Mouse (Mus musculus) neural tube, embryonic 11.5 days (tissue): ENCODE measurements around the gene Dcp1a. TPM values are rescaled to one million over a fixed set of nuclear protein-coding genes. Genes with fewer than 3 reads are reported as not detected.
A peak's percentile ranks its signal among the peaks of the same experiment; 100 is the strongest.

Source experiments
- ATAC-seq: fragments of 200-750 bp; cut with Nextera tagmentation; 2 replicates; pipeline ENCODE4 v1.8.0; 2017; ENCODE audit warnings: moderate number of reproducible peaks, mild to moderate bottlenecking, moderate TSS enrichment, moderate library complexity; ENCODE audit not compliant: insufficient read depth, low FRiP score, low TSS enrichment
- DNase-seq: peaks from one replicate; pipeline ENCODE4 v3.0.0-alpha.2; 2015; ENCODE audit warnings: low spot score
- H3K27ac ChIP-seq: fragments of 300-500 bp; sonication (generic); 2 replicates; pipeline ENCODE4 v1.5.1; 2014; ENCODE audit warnings: low read depth, mild to moderate bottlenecking, low read length
- H3K27me3 ChIP-seq: fragments of 300-500 bp; sonication (generic); 2 replicates; pipeline ENCODE4 v1.6.1; 2014; ENCODE audit warnings: mild to moderate bottlenecking, low read length, mixed read lengths; ENCODE audit not compliant: control insufficient read depth, insufficient read depth
- H3K36me3 ChIP-seq: fragments of 300-500 bp; sonication (generic); 2 replicates; pipeline ENCODE4 v1.6.1; 2014; ENCODE audit warnings: mild to moderate bottlenecking, low read length, moderate library complexity, mixed read lengths; ENCODE audit not compliant: control insufficient read depth, insufficient read depth
- H3K4me1 ChIP-seq: fragments of 300-500 bp; sonication (generic); 2 replicates; pipeline ENCODE4 v1.6.1; 2014; ENCODE audit warnings: low read length, mixed read lengths; ENCODE audit not compliant: control insufficient read depth, insufficient read depth
- H3K4me2 ChIP-seq: fragments of 300-500 bp; sonication (generic); 2 replicates; pipeline ENCODE4 v1.6.1; 2014; ENCODE audit warnings: low read depth, mild to moderate bottlenecking, moderate library complexity
- H3K4me3 ChIP-seq: fragments of 300-500 bp; sonication (generic); 2 replicates; pipeline ENCODE4 v1.5.1; 2014; ENCODE audit warnings: low read depth, low read length
- H3K9ac ChIP-seq: fragments of 300-500 bp; sonication (generic); 2 replicates; pipeline ENCODE4 v1.6.1; 2014; ENCODE audit warnings: mild to moderate bottlenecking, low read length
- H3K9me3 ChIP-seq: fragments of 300-500 bp; sonication (generic); 2 replicates; pipeline ENCODE4 v1.6.1; 2016; ENCODE audit warnings: low read length; ENCODE audit not compliant: control insufficient read depth
- WGBS: fragments of 180-500 bp; shearing (Covaris S2); extraction: QIAGEN DNeasy Blood & Tissue Kit; methylation state at CpG from one replicate; pipeline ENCODE4 v1.1.7; 2014; 5-methylcytosine and 5-hydroxymethylcytosine counted together
- polyA plus RNA-seq: library from polyadenylated mRNA; unstranded; fragments of >200 nt; fragmentation: Nextera tagmentation; extraction: Ambion mirVana; gene quantifications from 2 replicates; pipeline ENCODE4 v1.2.1, GENCODE M21; 2014

Gene Dcp1a
- polyA plus RNA-seq, 1 experiment from 2014 or later = 35.0 TPM

- peak; percentile 17; the same call in 1 of the 2 replicates for ATAC-seq
- Histone ChIP-seq H3K4me2 (peak overlapping the region; percentile 91), H3K4me1 (peaks cover 29% of the 10 kb centered on the region), H3K9ac (peak overlapping the region; percentile 90), H3K27ac (peak overlapping the region; percentile 89; the same call in 1 of the 2 replicates), H3K36me3 (no peaks in the 10 kb centered on the region; the same call in 1 of the 2 replicates), H3K9me3 (no peaks in the 10 kb centered on the region), H3K27me3 (no peaks in the 10 kb centered on the region), H3K4me3 (peak overlapping the region; percentile 75)
- under 1% methylated on average over 10 of the region's 10 CpGs for WGBS
- no peak for DNase-seq
These were observed 70.4 kb downstream of the Dcp1a start for GRCm38 (mm10) chr14:30549777-30550149.

GRCm38 (mm10) chr14:30550232-30551070 lies 71.1 kb downstream of the Dcp1a start:
- Histone ChIP-seq H3K36me3 (no peaks in the 10 kb centered on the region; the same call in 1 of the 2 replicates), H3K27ac (no peak overlapping the region), H3K4me3 (peak overlapping the region; percentile 75), H3K9ac (peak overlapping the region; percentile 90), H3K27me3 (no peaks in the 10 kb centered on the region), H3K4me2 (peak overlapping the region; percentile 91), H3K4me1 (peaks cover 29% of the 10 kb centered on the region), H3K9me3 (no peaks in the 10 kb centered on the region)
- ATAC-seq (no peak), DNase-seq (no peak)
- WGBS = 45% methylated on average over 8 of the region's 8 CpGs

GRCm38 (mm10) chr14:30551509-30551908 lies 72.2 kb downstream of the Dcp1a start:
- no peak overlapping the region for H3K4me3 ChIP-seq
- 87% methylated on average over 5 of the region's 5 CpGs for WGBS
- DNase-seq (no peak), ATAC-seq (no peak)
- peaks cover 29% of the 10 kb centered on the region for H3K4me1 ChIP-seq
- no peaks in the 10 kb centered on the region for H3K27me3 ChIP-seq
- H3K27ac ChIP-seq = no peak overlapping the region
- no peaks in the 10 kb centered on the region for H3K9me3 ChIP-seq
- no peak overlapping the region for H3K9ac ChIP-seq
- no peaks in the 10 kb centered on the region; the same call in 1 of the 2 replicates for H3K36me3 ChIP-seq
- H3K4me2 ChIP-seq = peak overlapping the region; percentile 91; the same call in 1 of the 2 replicates

GRCm38 (mm10) chr14:30551981-30552380 lies 72.6 kb downstream of the Dcp1a start:
- Histone ChIP-seq H3K4me1 (peaks cover 29% of the 10 kb centered on the region), H3K9ac (no peak overlapping the region), H3K9me3 (no peaks in the 10 kb centered on the region), H3K27me3 (no peaks in the 10 kb centered on the region), H3K4me2 (no peak overlapping the region), H3K36me3 (no peaks in the 10 kb centered on the region; the same call in 1 of the 2 replicates), H3K4me3 (no peak overlapping the region), H3K27ac (no peak overlapping the region)
- 97% methylated on average over 2 of the region's 2 CpGs for WGBS
- no peak for ATAC-seq
- DNase-seq = no peak

GRCm38 (mm10) chr14:30553185-30553584 lies 73.8 kb downstream of the Dcp1a start:
- DNase-seq (no peak), ATAC-seq (no peak)
- H3K9ac ChIP-seq = no peak overlapping the region
- no peaks in the 10 kb centered on the region; the same call in 1 of the 2 replicates for H3K36me3 ChIP-seq
- no peak overlapping the region for H3K4me3 ChIP-seq
- H3K27me3 ChIP-seq = no peaks in the 10 kb centered on the region
- 94% methylated on average over 4 of the region's 4 CpGs for WGBS
- H3K4me1 ChIP-seq = peaks cover 26% of the 10 kb centered on the region
- no peaks in the 10 kb centered on the region for H3K9me3 ChIP-seq
- H3K4me2 ChIP-seq = no peak overlapping the region
- no peak overlapping the region for H3K27ac ChIP-seq

- H3K4me2 ChIP-seq = no peak overlapping the region
- no peak overlapping the region for H3K27ac ChIP-seq
- no peak for ATAC-seq
- peaks cover 6% of the 10 kb centered on the region for H3K36me3 ChIP-seq
- H3K27me3 ChIP-seq = no peaks in the 10 kb centered on the region
- H3K9ac ChIP-seq = no peak overlapping the region
- no peak overlapping the region for H3K4me3 ChIP-seq
- no peak for DNase-seq
- no peaks in the 10 kb centered on the region for H3K9me3 ChIP-seq
- peaks cover 2% of the 10 kb centered on the region; the same call in 1 of the 2 replicates for H3K4me1 ChIP-seq
- 96% methylated on average over 2 of the region's 2 CpGs for WGBS
These were observed 77.3 kb downstream of the Dcp1a start for GRCm38 (mm10) chr14:30556651-30557050.

- H3K9ac ChIP-seq = no peak overlapping the region
- no peak overlapping the region for H3K4me2 ChIP-seq
- no peaks in the 10 kb centered on the region for H3K27me3 ChIP-seq
- H3K9me3 ChIP-seq = no peaks in the 10 kb centered on the region
- ATAC-seq = no peak
- H3K27ac ChIP-seq = no peak overlapping the region
- peaks cover 6% of the 10 kb centered on the region for H3K36me3 ChIP-seq
- 86% methylated on average over 9 of the region's 9 CpGs for WGBS
- DNase-seq = no peak
- no peaks in the 10 kb centered on the region for H3K4me1 ChIP-seq
- H3K4me3 ChIP-seq = no peak overlapping the region
These were observed 78.4 kb downstream of the Dcp1a start for GRCm38 (mm10) chr14:30557730-30558129.

GRCm38 (mm10) chr14:30559321-30559850 lies 80.1 kb downstream of the Dcp1a start:
- ATAC-seq (no peak), DNase-seq (no peak)
- WGBS = 90% methylated on average over 17 of the region's 17 CpGs
- no peaks in the 10 kb centered on the region for H3K27me3 ChIP-seq
- H3K4me1 ChIP-seq = no peaks in the 10 kb centered on the region
- H3K36me3 ChIP-seq = peaks cover 6% of the 10 kb centered on the region; the same call in 1 of the 2 replicates
- H3K4me3 ChIP-seq = no peak overlapping the region
- H3K9me3 ChIP-seq = no peaks in the 10 kb centered on the region
- no peak overlapping the region for H3K4me2 ChIP-seq
- no peak overlapping the region for H3K9ac ChIP-seq
- H3K27ac ChIP-seq = no peak overlapping the region
